Mouse (Mus musculus) forebrain, embryonic 14.5 days (tissue): ENCODE measurements at regions not wholly inside any gene's neighbourhood (a gene's known extent, or its start where the extent isn't known, plus 50 kb on each side); places are given as distances from the start of the nearest gene placed in this dataset.

ENCODE experiments used
- ATAC-seq: fragments of 200-750 bp; cut with Nextera tagmentation; 2 replicates; pipeline ENCODE4 v1.8.0; 2017; ENCODE audit warnings: mild to moderate bottlenecking, moderate library complexity
- DNase-seq: peaks from one replicate; pipeline ENCODE4 v3.0.0-alpha.2; 2015; ENCODE audit warnings: low spot score
- H3K27ac ChIP-seq: fragments of 300-500 bp; sonication (generic); 2 replicates; pipeline ENCODE4 v1.5.1; 2014; ENCODE audit warnings: low read depth, mild to moderate bottlenecking, control low read depth, low read length, moderate library complexity
- H3K27me3 ChIP-seq: fragments of 300-500 bp; sonication (generic); replicated peaks from 2 replicates; pipeline ENCODE4 v1.6.1; 2014; ENCODE audit warnings: low read length, control low read depth, mixed read lengths; ENCODE audit not compliant: control insufficient read depth, insufficient read depth
- H3K36me3 ChIP-seq: fragments of 300-500 bp; sonication (generic); 2 replicates; pipeline ENCODE4 v1.6.1; 2014; ENCODE audit warnings: low read length, control low read depth; ENCODE audit not compliant: control insufficient read depth, insufficient read depth
- H3K4me1 ChIP-seq: fragments of 300-500 bp; sonication (generic); 2 replicates; pipeline ENCODE4 v1.6.1; 2014; ENCODE audit warnings: antibody characterized with exemption, low read length, control low read depth; ENCODE audit not compliant: control insufficient read depth, insufficient read depth
- H3K4me2 ChIP-seq: fragments of 300-500 bp; sonication (generic); 2 replicates; pipeline ENCODE4 v1.6.1; 2014; ENCODE audit warnings: mild to moderate bottlenecking, control low read depth, low read length
- H3K4me3 ChIP-seq: fragments of 300-500 bp; sonication (generic); 2 replicates; pipeline ENCODE4 v1.5.1; 2014; ENCODE audit warnings: low read depth, low read length, control low read depth
- H3K9ac ChIP-seq: fragments of 300-500 bp; sonication (generic); 2 replicates; pipeline ENCODE4 v1.6.1; 2014; ENCODE audit warnings: mild to moderate bottlenecking, low read length, control low read depth, moderate library complexity
- H3K9me3 ChIP-seq: fragments of 300-500 bp; sonication (generic); replicated peaks from 2 replicates; pipeline ENCODE4 v1.6.1; 2016; ENCODE audit warnings: low read length, control low read depth, mixed read lengths; ENCODE audit not compliant: control insufficient read depth
- WGBS: fragments of 180-500 bp; shearing (Covaris S2); extraction: QIAGEN DNeasy Blood & Tissue Kit; methylation state at CpG from one replicate; pipeline ENCODE4 v1.1.7; 2014; 5-methylcytosine and 5-hydroxymethylcytosine counted together

DNA sequence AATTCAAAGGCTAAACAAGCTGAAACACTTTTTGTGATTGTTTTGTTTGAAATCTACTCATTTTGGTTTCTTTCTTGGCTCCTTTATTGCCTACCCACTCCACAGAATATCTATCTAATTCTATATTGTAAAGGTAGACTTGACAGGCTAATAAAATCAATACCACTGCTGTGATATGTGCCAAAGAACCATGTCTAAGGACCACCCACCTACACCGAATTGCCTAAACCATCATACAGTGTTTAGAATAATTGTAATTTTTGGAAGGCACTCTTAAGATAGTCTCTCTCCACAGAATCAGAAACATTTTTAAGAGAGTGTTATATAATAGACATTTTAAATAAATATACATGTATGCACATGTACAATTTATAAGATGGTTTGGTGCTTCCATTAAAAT lies 587.6 kb upstream of the Pou3f3 start:
- Histone ChIP-seq H3K9me3 (no peaks in the 10 kb centered on the region), H3K36me3 (no peaks in the 10 kb centered on the region), H3K4me2 (no peak overlapping the region), H3K9ac (no peak overlapping the region), H3K27ac (no peak overlapping the region), H3K27me3 (no peaks in the 10 kb centered on the region), H3K4me1 (no peaks in the 10 kb centered on the region; the same call in 1 of the 2 replicates), H3K4me3 (no peak overlapping the region)
- 36% methylated on average over 1 of the region's 1 CpGs for WGBS
- ATAC-seq (no peak), DNase-seq (no peak)

DNA sequence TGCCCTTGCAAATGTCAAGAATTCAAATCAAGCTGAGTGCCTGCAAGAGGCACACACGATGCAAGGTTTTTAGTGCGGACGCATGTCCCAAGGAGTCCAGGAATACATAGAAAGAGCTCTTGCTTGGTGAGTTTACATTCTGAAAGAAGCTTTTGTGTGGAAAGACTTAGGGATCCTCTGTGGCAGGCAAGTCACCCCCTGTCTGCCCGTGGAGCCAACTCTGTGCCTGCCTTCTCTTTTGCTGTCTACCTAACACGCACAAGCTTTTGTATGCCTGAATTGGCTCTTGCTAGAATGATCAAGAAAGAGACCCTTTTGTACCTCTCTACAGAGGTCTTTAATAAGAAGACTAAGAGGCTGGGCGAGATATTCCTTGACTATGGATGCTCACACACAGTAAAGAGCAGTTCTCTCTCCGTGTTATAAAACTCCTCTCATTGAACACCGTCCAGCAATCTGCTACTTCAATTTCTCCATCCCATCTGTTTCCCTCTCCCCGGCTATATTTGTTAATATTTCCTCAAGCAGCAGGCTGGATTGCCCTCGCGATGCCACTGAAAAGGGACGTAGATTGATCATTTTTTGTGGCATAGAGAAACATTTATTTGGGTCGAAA lies 543.3 kb upstream of the Pou3f3 start:
- H3K4me2 ChIP-seq = peak overlapping the region; percentile 18; the same call in 1 of the 2 replicates
- 24% methylated on average over 13 of the region's 13 CpGs for WGBS

DNA sequence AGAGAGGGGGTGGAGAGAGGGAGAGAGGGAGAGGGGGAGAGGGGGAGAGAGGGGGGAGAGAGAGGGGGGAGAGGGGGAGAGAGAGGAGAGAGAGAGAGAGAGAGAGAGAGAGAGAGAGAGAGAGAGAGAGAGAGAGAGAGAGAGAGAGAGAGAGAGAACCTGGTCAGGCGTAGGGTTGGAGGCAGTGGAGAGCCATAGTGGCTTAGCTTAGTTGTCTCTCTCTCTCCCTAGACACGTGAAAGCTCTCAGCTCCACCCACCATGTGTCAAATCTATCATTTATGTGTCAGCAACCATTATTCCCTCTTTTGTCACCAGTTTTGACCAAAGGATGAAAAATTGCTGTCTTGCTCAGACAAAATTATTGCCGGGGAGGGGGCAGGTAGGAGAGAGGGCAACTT lies 542.7 kb upstream of the Pou3f3 start:
- no peaks in the 10 kb centered on the region for H3K9me3 ChIP-seq
- DNase-seq = peak; percentile 24
- 50% methylated on average over 3 of the region's 3 CpGs for WGBS

More for the DNA sequence above, 543.3 kb upstream of the Pou3f3 start:
- no peak overlapping the region for H3K4me3 ChIP-seq
- DNase-seq (peak; percentile 49), ATAC-seq (peak; percentile 50)
- H3K27ac ChIP-seq = 0 out of 2 replicates have a peak overlapping the region, but pooled peaks have one; percentile 28
- H3K4me1 ChIP-seq = peaks cover 7% of the 10 kb centered on the region; the same call in 1 of the 2 replicates
- no peak overlapping the region for H3K9ac ChIP-seq
- no peaks in the 10 kb centered on the region for H3K9me3 ChIP-seq
- no peaks in the 10 kb centered on the region for H3K36me3 ChIP-seq
- no peaks in the 10 kb centered on the region for H3K27me3 ChIP-seq

DNA sequence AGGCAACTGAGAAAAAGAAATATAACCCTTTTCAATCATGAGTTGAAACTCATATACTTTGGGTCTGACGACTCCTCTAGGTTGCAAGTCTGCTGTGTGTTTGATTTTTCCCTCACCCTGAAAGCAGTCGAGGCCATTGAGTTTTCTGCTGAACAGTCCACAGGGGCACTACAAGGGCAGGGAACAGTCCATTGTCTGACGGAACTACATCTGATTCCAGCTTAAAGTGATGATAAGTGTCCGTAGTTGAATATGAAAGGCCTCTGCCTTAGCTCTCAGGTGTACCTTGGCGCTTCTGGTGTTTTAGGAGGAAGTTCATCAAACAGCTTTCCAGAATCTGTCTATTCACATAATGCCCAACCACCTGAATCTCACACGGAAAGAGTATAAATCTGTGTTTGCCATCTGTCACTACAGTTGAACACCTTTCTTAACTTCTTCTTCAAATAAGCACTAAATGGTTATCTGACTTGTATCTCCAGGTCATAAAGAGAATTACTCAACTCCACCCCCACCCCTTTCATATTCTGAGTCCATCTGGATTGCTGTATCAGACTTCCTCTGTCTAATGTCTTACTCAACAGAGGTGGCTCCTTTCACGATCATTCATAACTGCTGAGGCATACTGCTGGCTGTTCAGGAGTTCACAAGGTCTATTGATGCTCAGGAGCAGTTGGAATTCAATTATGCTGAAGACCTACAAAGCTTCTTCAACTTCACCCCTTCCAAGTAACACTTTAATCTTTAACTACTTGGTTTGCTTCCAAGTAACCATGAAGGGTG lies 527.6 kb upstream of the Pou3f3 start:
- no peak overlapping the region for H3K4me2 ChIP-seq
- no peak overlapping the region for H3K27ac ChIP-seq
- no peak overlapping the region for H3K9ac ChIP-seq
- H3K27me3 ChIP-seq = no peaks in the 10 kb centered on the region
- ATAC-seq (no peak), DNase-seq (no peak)
- H3K4me3 ChIP-seq = no peak overlapping the region
- H3K36me3 ChIP-seq = no peaks in the 10 kb centered on the region
- H3K4me1 ChIP-seq = no peaks in the 10 kb centered on the region
- no peaks in the 10 kb centered on the region for H3K9me3 ChIP-seq
- WGBS = 90% methylated on average over 7 of the region's 7 CpGs

More for the DNA sequence above, 542.7 kb upstream of the Pou3f3 start:
- Histone ChIP-seq H3K4me2 (no peak overlapping the region), H3K27ac (no peak overlapping the region), H3K4me1 (peaks cover 7% of the 10 kb centered on the region; the same call in 1 of the 2 replicates), H3K27me3 (no peaks in the 10 kb centered on the region), H3K36me3 (no peaks in the 10 kb centered on the region), H3K4me3 (no peak overlapping the region), H3K9ac (no peak overlapping the region)
- ATAC-seq = peak; percentile 52; the same call in 1 of the 2 replicates

DNA sequence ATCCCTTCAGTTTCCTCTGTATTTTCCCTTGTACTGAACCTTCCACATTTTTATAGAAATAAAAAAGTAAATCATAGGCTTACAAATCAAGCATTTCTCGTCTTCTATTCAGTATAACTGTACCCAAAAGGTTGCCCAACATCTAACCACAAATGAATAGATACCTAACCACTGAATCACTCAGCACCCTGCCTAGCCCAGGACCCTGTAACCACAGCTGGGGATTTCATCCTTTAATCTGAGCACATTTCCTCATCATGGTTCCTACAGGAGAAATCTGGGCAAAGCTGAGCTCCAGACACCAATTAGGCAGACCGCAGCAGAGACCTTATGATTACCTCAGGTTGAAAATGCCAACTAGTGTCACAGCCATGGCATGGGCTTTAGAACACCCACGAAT lies 526.1 kb upstream of the Pou3f3 start:
- H3K27ac ChIP-seq = no peak overlapping the region
- H3K9me3 ChIP-seq = no peaks in the 10 kb centered on the region
- DNase-seq (no peak), ATAC-seq (no peak)
- no peak overlapping the region for H3K4me3 ChIP-seq
- no peak overlapping the region for H3K9ac ChIP-seq
- no peaks in the 10 kb centered on the region for H3K4me1 ChIP-seq
- no peaks in the 10 kb centered on the region for H3K36me3 ChIP-seq
- H3K4me2 ChIP-seq = no peak overlapping the region
- no peaks in the 10 kb centered on the region for H3K27me3 ChIP-seq
- WGBS = 91% methylated on average over 3 of the region's 3 CpGs

DNA sequence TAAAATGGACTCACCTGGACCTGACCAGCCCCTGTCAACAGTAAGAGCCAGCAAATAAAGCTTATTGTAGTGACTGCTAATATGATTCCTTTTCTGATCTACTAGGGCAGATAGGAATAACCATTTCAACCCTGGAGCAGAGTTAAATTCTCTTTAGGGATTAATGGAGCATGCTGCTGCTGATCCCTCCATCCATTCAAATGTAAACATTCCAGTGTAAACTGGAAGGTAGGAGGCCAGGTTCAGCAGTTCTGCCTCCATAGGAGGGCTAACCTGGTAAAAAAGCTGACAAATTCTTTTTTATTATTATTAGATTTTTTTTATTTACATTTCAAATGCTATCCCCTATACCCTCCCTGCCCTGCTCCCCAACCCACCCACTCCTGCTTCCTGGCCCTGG lies 509.3 kb upstream of the Pou3f3 start:
- Histone ChIP-seq H3K4me2 (no peak overlapping the region), H3K4me1 (no peaks in the 10 kb centered on the region), H3K27me3 (no peaks in the 10 kb centered on the region), H3K9ac (no peak overlapping the region), H3K4me3 (no peak overlapping the region), H3K27ac (no peak overlapping the region), H3K9me3 (no peaks in the 10 kb centered on the region), H3K36me3 (no peaks in the 10 kb centered on the region)
- ATAC-seq = no peak
- no peak for DNase-seq

DNA sequence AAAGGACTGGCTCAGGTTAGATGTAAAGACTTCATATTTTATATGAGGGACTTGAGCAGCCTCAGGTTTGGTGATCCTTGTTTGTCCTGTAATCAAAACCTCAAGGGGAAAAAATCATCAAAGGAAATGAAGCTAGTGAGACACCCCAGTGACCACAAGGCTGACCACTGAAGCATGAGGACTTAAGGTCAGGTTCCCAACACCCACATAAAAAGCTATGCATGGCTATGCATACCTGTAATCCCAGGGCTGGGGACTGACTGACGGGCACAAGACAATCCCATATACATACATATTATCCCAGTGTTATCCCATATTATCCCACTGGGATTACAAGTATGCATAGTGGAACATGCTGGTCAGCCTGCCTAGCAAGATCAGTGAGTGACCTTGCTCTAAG lies 467.5 kb upstream of the Pou3f3 start:
- 86% methylated on average over 1 of the region's 1 CpGs for WGBS
- ATAC-seq = no peak
- Histone ChIP-seq H3K27ac (no peak overlapping the region), H3K36me3 (no peaks in the 10 kb centered on the region), H3K4me1 (peaks cover 13% of the 10 kb centered on the region; the same call in 1 of the 2 replicates), H3K9me3 (no peaks in the 10 kb centered on the region), H3K4me2 (no peak overlapping the region), H3K27me3 (no peaks in the 10 kb centered on the region), H3K9ac (no peak overlapping the region), H3K4me3 (no peak overlapping the region)
- DNase-seq = no peak

DNA sequence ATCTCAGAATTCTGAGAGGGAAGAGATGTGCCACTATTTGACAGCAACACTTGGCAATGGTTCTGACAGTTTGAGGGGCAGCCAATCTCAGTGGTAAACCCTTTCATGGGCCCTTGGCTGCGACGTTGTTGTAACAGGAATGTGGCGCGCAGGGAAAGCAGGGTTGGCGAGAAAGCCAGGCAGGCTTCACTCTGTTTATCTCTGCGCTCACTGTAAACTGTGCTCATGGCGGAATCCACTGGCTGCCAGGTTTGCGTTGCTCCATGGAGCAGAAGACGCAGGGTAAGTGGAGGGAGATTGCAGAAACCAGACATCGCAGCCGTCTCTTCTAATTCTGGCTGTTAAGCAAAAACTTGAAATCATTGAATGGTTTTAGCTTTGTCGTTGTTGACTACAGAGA lies 465.9 kb upstream of the Pou3f3 start:
- 33% methylated on average over 12 of the region's 12 CpGs for WGBS
- peak overlapping the region; percentile 87 for H3K27ac ChIP-seq
- H3K9me3 ChIP-seq = no peaks in the 10 kb centered on the region
- H3K27me3 ChIP-seq = no peaks in the 10 kb centered on the region
- H3K4me3 ChIP-seq = peak overlapping the region; percentile 16; the same call in 1 of the 2 replicates
- peak overlapping the region; percentile 37 for H3K9ac ChIP-seq
- no peaks in the 10 kb centered on the region for H3K36me3 ChIP-seq
- H3K4me1 ChIP-seq = peaks cover 13% of the 10 kb centered on the region; the same call in 1 of the 2 replicates
- ATAC-seq (peak; percentile 78), DNase-seq (peak; percentile 96)
- H3K4me2 ChIP-seq = peak overlapping the region; percentile 43
